Mouse (Mus musculus): ENCODE data around the gene Gpr107. TPM values are rescaled to one million over a fixed set of nuclear protein-coding genes. Genes with fewer than 3 reads are reported as not detected.

Gene Gpr107
- 38.8 and 41.4 TPM in 2 replicates for polyA plus RNA-seq (2016; fragmentation: Nextera tagmentation; extraction: Ambion mirVana)

DNA sequence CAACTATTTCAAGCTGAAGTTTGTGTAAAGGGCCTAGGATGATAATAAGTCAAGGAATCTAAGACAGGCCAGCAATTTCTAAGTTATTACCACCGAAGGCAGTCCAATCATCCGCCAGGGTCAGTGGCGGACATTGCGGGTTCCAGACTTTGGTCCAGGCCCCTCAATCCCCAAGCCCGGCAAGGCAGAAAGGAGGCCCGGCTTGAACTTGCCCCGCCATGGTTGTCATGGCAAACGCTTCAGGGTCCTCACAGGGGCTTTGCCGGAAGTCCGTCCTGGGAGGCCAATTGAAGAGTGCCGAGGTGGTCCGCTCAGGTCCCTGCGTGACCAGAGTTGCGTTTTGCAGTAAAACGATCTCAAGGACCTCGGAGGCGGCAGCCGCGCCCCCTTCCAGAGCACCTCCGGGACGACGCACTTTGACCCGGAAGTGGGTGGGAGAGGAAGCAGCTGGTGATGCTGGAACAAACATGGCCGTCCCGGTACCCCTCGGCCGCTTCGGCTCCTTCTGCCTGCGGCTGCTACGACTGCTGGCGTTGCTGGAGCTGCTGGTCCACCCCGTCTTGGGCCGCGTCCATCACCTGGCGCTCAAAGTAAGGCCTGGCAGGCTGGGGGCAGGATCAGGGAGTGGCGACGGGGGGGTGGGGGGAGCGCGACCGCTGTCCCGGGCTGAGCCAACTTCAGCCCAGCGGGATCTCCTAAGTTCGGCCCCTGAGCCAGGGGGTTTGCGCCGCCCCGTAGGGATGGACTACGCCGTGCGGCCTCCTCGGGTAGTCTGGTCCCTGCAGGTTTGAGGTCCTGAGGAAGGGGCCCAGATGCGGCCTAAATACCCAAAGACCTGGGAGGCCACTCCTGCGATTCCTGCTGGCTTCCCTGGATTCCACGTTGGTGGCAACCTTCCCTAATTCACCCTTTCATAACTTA, at the start of gene Gpr107:
Gene Gpr107 (plus strand): TSS at position 425 of the 921 bp plus-strand sequence.
- Histone ChIP-seq H3K4me3 (replicated peaks) (peak within 1 kb of the TSS; percentile 95), H3K27ac (peak within 1 kb of the TSS; percentile 74), H3K4me2 (peak within 1 kb of the TSS; percentile 82), H3K9me3 (no peaks in the 10 kb centered on the region), H3K36me3 (replicated peaks) (no peaks in the 10 kb centered on the region; the same call in 1 of the 2 replicates), H3K27me3 (no peaks in the 10 kb centered on the region), H3K9ac (peak within 1 kb of the TSS; percentile 92), H3K4me1 (peaks cover 26% of the 10 kb centered on the region)
- WGBS, result under 1% methylated on average over 53 of the region's 53 CpGs
- ATAC-seq (ENCODE audit: low FRiP score), result peak; percentile 91

DNA sequence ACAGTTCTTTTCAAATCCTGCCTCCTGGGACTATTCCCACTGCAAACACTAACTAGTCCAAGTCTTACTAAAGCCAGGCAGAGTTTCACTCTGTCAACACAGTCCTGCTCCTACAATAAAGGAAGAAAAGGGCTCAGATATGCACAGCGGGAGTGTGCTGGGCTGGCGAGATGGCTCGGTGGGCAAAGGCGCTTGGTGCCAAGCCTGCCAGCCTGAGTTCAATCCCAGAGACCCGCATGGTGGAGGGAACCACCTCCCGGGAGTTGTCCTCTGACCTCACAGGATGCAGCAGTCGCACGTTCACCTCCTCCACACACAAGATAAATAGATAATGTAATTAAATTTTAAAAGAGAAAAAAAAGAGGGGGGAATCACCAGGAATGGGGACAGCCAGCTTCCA, 48.8 kb upstream of the Gpr107 start:
- no peak overlapping the region for H3K9ac ChIP-seq
- no peak for ATAC-seq (ENCODE audit: low FRiP score)
- no peak overlapping the region for H3K27ac ChIP-seq
- H3K9me3 ChIP-seq, result no peaks in the 10 kb centered on the region
- H3K4me2 ChIP-seq, result no peak overlapping the region
- no peak overlapping the region for H3K4me3 ChIP-seq (replicated peaks)
- 0 out of 2 replicates have a peak, but pooled peaks cover 4% of the 10 kb centered on the region for H3K36me3 ChIP-seq (replicated peaks)
- no peaks in the 10 kb centered on the region for H3K27me3 ChIP-seq
- WGBS, result 85% methylated on average over 8 of the region's 8 CpGs
- no peaks in the 10 kb centered on the region for H3K4me1 ChIP-seq

DNA sequence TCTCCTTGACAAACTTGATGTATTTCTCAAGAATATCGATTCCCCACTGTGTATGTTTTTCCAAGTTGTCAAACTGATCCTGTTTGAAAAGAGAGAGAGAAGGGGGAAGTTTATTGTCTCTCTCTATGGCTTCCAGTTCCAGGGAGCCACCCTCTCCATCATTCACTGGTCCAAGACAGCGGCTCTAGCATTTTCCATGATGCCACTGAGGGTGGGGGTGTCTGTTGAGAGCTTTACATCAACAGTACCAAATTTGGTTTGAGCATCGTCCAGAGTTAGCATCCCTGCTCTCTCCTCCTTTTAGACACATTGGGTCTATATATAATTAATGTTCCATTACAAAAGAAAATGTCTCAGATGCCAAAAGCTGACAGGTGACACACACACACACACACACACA, 46.8 kb upstream of the Gpr107 start:
- ATAC-seq (ENCODE audit: low FRiP score), result no peak
- Histone ChIP-seq H3K9me3 (no peaks in the 10 kb centered on the region), H3K36me3 (replicated peaks) (no peaks in the 10 kb centered on the region), H3K4me1 (no peaks in the 10 kb centered on the region), H3K9ac (no peak overlapping the region), H3K27ac (no peak overlapping the region), H3K4me3 (replicated peaks) (no peak overlapping the region), H3K27me3 (no peaks in the 10 kb centered on the region), H3K4me2 (no peak overlapping the region)
- WGBS, result 78% methylated on average over 3 of the region's 3 CpGs

DNA sequence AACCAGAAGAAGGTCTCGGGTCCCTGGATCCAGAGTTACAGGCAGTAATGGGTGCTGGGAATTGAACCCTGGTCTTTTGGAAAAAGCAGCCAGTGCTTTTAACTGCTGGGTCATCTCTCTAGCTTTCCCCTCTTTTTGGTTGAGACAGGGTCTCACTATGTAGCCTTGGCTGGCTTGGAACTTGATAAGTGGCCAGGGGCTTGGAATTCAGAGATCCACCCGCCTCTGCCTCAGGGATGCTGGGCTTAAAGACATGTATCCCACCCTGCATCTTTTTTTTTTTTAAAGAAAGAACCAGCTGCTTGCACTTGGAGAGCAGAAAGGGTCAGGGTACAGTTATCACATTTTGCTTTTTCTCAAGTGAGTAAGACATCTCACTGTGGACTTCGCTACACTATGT, 46.1 kb upstream of the Gpr107 start:
- Histone ChIP-seq H3K36me3 (replicated peaks) (no peaks in the 10 kb centered on the region), H3K9me3 (no peaks in the 10 kb centered on the region), H3K27me3 (no peaks in the 10 kb centered on the region), H3K4me2 (no peak overlapping the region), H3K4me1 (no peaks in the 10 kb centered on the region), H3K9ac (no peak overlapping the region), H3K4me3 (replicated peaks) (no peak overlapping the region), H3K27ac (no peak overlapping the region)
- ATAC-seq (ENCODE audit: low FRiP score), result no peak
- WGBS, result 85% methylated on average over 3 of the region's 3 CpGs

DNA sequence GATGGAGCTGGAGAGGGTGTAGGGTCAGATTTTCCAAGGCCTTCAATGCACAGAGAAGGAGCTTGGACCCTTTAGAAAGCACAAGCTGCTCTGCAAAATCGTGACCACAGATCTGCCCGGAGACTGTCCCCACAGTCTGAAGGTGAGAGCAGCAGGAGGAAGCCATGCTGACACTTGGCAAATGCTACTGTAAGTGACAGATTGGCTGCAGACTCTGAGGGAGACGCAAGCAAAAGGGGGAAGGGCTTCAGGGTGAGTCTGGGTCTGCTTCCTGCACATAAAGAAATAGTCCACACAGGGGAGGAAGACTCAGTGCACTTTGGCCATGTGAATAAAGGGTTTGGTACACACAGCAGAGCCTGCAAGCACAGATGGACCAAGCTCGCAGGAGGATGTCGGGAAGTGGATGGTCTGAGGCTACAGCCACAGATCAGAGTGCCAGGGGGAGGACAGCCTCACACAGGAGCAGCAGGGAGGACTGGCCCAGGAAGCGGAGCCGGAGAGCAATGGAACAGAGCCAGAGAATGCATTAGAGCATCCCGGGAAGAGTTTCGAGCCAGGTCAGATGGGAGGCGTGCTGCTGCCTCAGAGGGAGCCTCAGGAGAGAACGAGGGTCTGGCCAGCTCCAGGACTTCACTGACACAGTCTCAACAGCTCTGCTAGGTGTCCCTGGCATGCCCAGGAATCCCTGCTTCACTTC, 45.3 kb upstream of the Gpr107 start:
- no peak overlapping the region for H3K27ac ChIP-seq
- ATAC-seq (ENCODE audit: low FRiP score), result no peak
- H3K27me3 ChIP-seq, result no peaks in the 10 kb centered on the region
- no peak overlapping the region for H3K4me3 ChIP-seq (replicated peaks)
- H3K4me1 ChIP-seq, result no peaks in the 10 kb centered on the region
- no peaks in the 10 kb centered on the region for H3K36me3 ChIP-seq (replicated peaks)
- H3K4me2 ChIP-seq, result no peak overlapping the region
- no peak overlapping the region for H3K9ac ChIP-seq
- 64% methylated on average over 11 of the region's 11 CpGs for WGBS
- no peaks in the 10 kb centered on the region for H3K9me3 ChIP-seq

DNA sequence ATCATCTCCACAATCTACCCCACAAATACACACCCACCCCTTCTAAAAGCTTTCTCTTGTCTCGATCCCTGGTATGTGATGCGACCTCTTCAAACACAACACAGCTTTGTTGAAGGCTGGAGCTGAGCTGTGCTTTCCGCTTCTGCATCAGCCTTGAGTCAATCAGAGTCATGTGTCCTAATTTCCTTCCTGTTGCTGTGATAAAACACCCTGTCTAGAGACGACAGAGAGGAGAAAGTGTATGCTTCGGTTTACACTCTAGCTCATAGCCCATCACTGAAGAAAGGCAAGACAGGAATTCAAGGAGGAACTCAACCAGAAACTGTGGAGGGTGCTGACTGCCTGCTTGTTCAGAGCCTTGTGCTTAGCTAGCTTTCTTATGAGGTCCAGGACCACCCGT, 43.9 kb upstream of the Gpr107 start:
- H3K4me1 ChIP-seq, result no peaks in the 10 kb centered on the region
- no peaks in the 10 kb centered on the region for H3K27me3 ChIP-seq
- H3K27ac ChIP-seq, result no peak overlapping the region
- no peaks in the 10 kb centered on the region for H3K36me3 ChIP-seq (replicated peaks)
- no peak for ATAC-seq (ENCODE audit: low FRiP score)
- no peak overlapping the region for H3K4me2 ChIP-seq
- WGBS, result 91% methylated on average over 6 of the region's 6 CpGs
- H3K9ac ChIP-seq, result no peak overlapping the region
- H3K4me3 ChIP-seq (replicated peaks), result no peak overlapping the region
- no peaks in the 10 kb centered on the region for H3K9me3 ChIP-seq

DNA sequence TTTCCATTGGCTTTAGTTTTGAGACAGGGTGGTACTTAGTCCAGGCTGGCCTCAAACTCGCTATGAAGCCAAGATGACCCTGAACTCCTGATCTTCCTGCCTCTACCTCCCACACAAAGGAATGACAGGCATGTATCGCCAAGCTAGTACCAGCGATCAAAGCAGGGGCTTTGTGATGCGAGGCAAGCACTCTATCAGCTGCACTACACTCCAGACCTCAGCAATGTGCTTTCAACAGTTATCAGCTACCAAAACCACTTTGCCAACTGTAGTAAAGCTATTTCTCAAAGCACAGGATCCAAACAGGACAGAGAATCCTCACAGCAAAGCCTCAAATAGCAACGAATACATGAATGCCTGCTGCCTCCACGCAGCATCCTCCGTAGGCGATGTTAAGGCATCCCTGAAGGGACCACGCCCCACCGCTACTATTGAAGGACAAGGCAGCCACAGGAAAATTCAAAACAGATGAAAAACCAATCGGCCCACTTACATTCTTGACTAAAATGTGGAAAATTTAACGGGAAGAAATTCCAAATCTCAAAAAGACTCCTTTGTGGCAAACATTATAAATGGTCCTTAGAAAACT, 42.1 kb upstream of the Gpr107 start:
- no peak for ATAC-seq (ENCODE audit: low FRiP score)
- 83% methylated on average over 12 of the region's 12 CpGs for WGBS

DNA sequence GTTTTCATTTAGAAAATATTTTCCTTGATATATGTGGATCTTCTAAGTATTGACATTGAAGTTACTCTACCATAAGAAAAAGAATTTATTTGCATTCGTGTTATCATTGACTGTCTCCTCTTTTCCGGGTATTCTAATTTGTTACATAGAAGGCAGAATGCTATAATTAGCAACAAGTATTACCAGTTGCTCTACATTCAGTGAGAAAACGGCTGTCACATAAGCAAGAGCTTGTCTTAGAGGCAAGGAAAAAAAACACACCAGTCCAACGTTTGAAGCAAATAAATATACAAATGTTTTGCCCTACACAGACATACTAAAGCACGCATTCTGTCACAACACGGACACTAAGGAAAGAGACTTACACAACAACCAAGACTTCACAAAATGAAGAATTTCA, 40.4 kb upstream of the Gpr107 start:
- 85% methylated on average over 6 of the region's 6 CpGs for whole genome bisulfite sequencing
- no peak overlapping the region for H3K4me3 ChIP-seq (replicated peaks)
- H3K4me1 ChIP-seq, result 0 out of 2 replicates have a peak, but pooled peaks cover 5% of the 10 kb centered on the region
- no peak overlapping the region for H3K27ac ChIP-seq
- no peak for ATAC-seq (ENCODE audit: low FRiP score)
- no peaks in the 10 kb centered on the region for H3K9me3 ChIP-seq
- H3K9ac ChIP-seq, result no peak overlapping the region
- no peaks in the 10 kb centered on the region for H3K27me3 ChIP-seq
- no peaks in the 10 kb centered on the region for H3K36me3 ChIP-seq (replicated peaks)
- H3K4me2 ChIP-seq, result no peak overlapping the region

More for the DNA sequence above, 42.1 kb upstream of the Gpr107 start:
- Histone ChIP-seq H3K4me1 (no peaks in the 10 kb centered on the region), H3K9ac (no peak overlapping the region), H3K4me2 (no peak overlapping the region), H3K27me3 (no peaks in the 10 kb centered on the region), H3K36me3 (replicated peaks) (no peaks in the 10 kb centered on the region), H3K4me3 (replicated peaks) (no peak overlapping the region), H3K27ac (no peak overlapping the region), H3K9me3 (no peaks in the 10 kb centered on the region)

DNA sequence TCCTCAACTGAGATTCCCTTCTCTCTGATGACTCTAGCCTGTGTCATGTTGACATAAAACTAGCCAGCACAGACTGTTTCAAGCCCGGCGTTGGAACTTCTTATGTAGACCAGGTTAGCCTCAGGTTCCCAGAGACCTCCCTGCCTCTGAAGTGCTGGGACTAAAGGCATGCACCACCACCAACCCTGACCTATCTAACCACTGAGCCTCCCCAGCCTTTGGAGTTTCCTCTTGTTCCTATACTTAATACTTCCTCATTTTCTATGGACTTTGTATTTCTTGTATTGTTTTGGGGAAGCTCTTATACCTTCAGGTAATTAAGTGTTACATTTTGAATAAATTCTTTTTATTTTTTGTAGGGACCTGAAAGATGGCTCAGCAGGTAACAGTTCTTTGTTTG, 37.9 kb upstream of the Gpr107 start:
- 92% methylated on average over 2 of the region's 2 CpGs for WGBS
- Histone ChIP-seq H3K4me1 (0 out of 2 replicates have a peak, but pooled peaks cover 5% of the 10 kb centered on the region), H3K27me3 (no peaks in the 10 kb centered on the region), H3K27ac (no peak overlapping the region), H3K9ac (no peak overlapping the region), H3K9me3 (no peaks in the 10 kb centered on the region), H3K36me3 (replicated peaks) (no peaks in the 10 kb centered on the region), H3K4me2 (no peak overlapping the region), H3K4me3 (replicated peaks) (no peak overlapping the region)
- ATAC-seq (ENCODE audit: low FRiP score), result no peak

DNA sequence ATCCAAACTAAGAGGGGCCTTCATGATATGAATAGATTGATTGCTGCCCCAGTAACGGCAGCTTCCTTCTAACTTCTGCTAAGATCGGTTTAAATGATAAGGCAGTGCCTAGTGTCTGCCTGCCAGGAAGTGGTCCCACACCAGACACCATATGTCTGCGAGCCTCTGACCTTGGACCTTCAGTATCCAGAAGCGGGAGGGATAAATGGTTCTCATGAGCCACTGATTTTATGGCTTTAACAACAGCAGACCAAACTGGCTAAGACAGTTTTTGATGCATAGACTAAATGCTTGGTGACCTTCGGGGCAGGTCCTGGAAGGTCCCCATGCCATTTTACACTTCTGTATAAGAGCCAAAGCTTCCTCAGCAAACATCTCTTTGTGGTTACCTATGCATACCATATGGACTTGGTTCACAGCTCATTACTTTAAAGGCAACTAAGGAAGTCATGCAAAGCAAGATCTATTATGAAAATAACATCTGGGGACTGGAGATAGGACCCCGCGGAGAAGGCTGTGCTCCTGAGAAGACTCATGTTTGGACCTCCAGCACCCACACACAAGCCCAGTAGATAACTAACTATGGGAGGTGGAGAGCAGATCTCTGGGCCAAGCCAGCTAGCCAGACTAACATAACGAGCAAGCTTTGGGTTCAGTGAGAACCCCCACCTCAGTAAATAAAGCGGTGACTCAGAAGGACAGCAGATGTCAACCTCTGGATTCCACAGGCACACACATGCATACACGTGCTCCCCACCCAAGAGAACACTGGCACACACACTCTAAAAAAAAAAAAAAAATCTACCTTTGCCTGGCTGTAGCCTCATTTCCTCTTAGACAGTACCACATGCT, 36.8 kb upstream of the Gpr107 start:
- Histone ChIP-seq H3K9me3 (no peaks in the 10 kb centered on the region), H3K4me3 (replicated peaks) (no peak overlapping the region), H3K36me3 (replicated peaks) (no peaks in the 10 kb centered on the region), H3K9ac (no peak overlapping the region), H3K27me3 (no peaks in the 10 kb centered on the region), H3K27ac (no peak overlapping the region), H3K4me2 (no peak overlapping the region), H3K4me1 (0 out of 2 replicates have a peak, but pooled peaks cover 12% of the 10 kb centered on the region)
- WGBS, result 84% methylated on average over 10 of the region's 10 CpGs
- ATAC-seq (ENCODE audit: low FRiP score), result no peak

DNA sequence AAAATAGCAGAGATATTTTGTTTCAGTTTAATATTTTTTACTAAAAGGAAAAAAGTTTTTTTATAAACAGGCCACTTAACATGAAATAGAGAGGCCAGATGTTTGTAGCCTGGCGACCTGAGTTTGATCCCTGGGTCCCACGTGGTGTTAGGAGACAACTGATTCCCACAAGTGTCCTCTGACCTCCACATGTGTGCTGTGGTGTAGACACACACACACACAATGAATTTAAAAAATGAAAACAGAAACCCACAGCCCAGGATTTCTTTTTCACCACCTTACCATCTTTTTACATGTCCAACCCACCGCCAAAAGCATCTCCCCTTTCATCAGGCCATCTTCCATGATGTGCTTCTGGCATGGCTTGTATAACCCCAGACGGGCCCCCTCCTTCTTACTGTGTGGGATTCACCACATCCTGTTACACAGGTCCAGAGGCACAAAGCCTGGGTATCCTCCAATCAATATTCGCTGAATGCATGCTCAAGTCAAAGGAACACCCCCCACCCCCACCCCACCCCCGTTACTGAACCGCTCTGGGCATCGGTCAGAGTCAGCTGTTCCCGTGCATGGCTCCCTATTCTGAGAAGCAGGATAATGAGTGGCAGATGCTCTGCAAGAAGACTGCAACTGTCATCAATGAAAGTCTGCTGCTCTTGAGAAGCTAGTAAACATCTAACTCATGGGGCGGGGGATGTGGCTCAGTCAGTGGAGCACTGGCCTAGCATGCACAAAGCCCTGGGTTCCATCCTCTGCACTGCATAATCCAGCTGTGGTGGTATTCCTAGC, 36.0 kb upstream of the Gpr107 start:
- H3K4me2 ChIP-seq, result no peak overlapping the region
- no peak for ATAC-seq (ENCODE audit: low FRiP score)
- no peaks in the 10 kb centered on the region for H3K27me3 ChIP-seq
- no peak overlapping the region for H3K9ac ChIP-seq
- H3K27ac ChIP-seq, result no peak overlapping the region
- no peaks in the 10 kb centered on the region for H3K36me3 ChIP-seq (replicated peaks)
- H3K4me1 ChIP-seq, result 0 out of 2 replicates have a peak, but pooled peaks cover 12% of the 10 kb centered on the region
- no peak overlapping the region for H3K4me3 ChIP-seq (replicated peaks)
- 78% methylated on average over 10 of the region's 10 CpGs for WGBS
- no peaks in the 10 kb centered on the region for H3K9me3 ChIP-seq
